Mouse (Mus musculus) liver, postnatal 0 days (tissue): ENCODE results near the gene Alox5. TPM values are rescaled to one million over a fixed set of nuclear protein-coding genes. Genes with fewer than 3 reads are reported as not detected.

Experiments
- ATAC-seq: fragments of 200-750 bp; cut with Nextera tagmentation; 2 replicates; pipeline ENCODE4 v1.8.0; 2017; ENCODE audit warnings: mild to moderate bottlenecking, moderate library complexity
- DNase-seq: peaks from one replicate; pipeline ENCODE4 v3.0.0-alpha.2; 2016
- H3K27ac ChIP-seq: fragments of 300-500 bp; sonication (generic); 2 replicates; pipeline ENCODE4 v1.5.1; 2014; ENCODE audit warnings: antibody characterized with exemption, moderate library complexity, mild to moderate bottlenecking, low read depth
- H3K27me3 ChIP-seq: fragments of 300-500 bp; sonication (generic); 2 replicates; pipeline ENCODE4 v1.6.1; 2014; ENCODE audit warnings: low read length, control low read depth, mixed read lengths; ENCODE audit not compliant: insufficient read depth
- H3K36me3 ChIP-seq: fragments of 300-500 bp; sonication (generic); replicated peaks from 2 replicates; pipeline ENCODE4 v1.6.1; 2014; ENCODE audit warnings: mild to moderate bottlenecking, control low read depth, low read length, moderate library complexity, mixed read lengths; ENCODE audit not compliant: insufficient read depth
- H3K4me1 ChIP-seq: fragments of 300-500 bp; sonication (generic); 2 replicates; pipeline ENCODE4 v1.6.1; 2014; ENCODE audit warnings: antibody characterized with exemption, mild to moderate bottlenecking, control low read depth; ENCODE audit not compliant: insufficient read depth
- H3K4me2 ChIP-seq: fragments of 300-500 bp; sonication (generic); 2 replicates; pipeline ENCODE4 v1.6.1; 2014; ENCODE audit warnings: low read depth, mild to moderate bottlenecking, low read length, moderate library complexity, mixed read lengths
- H3K4me3 ChIP-seq: fragments of 300-500 bp; sonication (generic); 2 replicates; pipeline ENCODE4 v1.5.1; 2014; ENCODE audit warnings: low read depth, low read length
- H3K9ac ChIP-seq: fragments of 300-500 bp; sonication (generic); replicated peaks from 2 replicates; pipeline ENCODE4 v1.6.1; 2014; ENCODE audit warnings: mild to moderate bottlenecking, moderate library complexity
- H3K9me3 ChIP-seq: fragments of 300-500 bp; sonication (generic); 2 replicates; pipeline ENCODE4 v1.6.1; 2016; ENCODE audit warnings: mild to moderate bottlenecking, control low read depth, low read length, mixed read lengths
- CTCF ChIP-seq: sonication (generic); IDR thresholded peaks from 2 replicates; pipeline ENCODE4 v1.5.1; 2016; ENCODE audit warnings: antibody characterized with exemption, low read depth
- EP300 ChIP-seq: IDR thresholded peaks from 2 replicates; pipeline ENCODE4 v1.6.1; 2016; ENCODE audit warnings: antibody characterized with exemption, low read depth, mild to moderate bottlenecking
- WGBS: fragments of 180-500 bp; shearing (Covaris S2); extraction: QIAGEN DNeasy Blood & Tissue Kit; methylation state at CpG from one replicate; pipeline ENCODE4 v1.1.7; 2014; ENCODE audit not compliant: insufficient replicate concordance; 5-methylcytosine and 5-hydroxymethylcytosine counted together
- polyA plus RNA-seq: library from polyadenylated mRNA; unstranded; fragments of >200 nt; fragmentation: Nextera tagmentation; extraction: Ambion mirVana; gene quantifications from 2 replicates; pipeline ENCODE4 v1.2.1, GENCODE M21; 2015

Gene Alox5
- polyA plus RNA-seq, 1 experiment from 2014 or later: 6.6 TPM

GRCm38 (mm10) chr6:116415126-116415676, 45.8 kb downstream of the Alox5 start:
- 0 out of 2 replicates have a peak, but pooled peaks cover 3% of the 10 kb centered on the region for H3K4me1 ChIP-seq
- ATAC-seq (no peak), DNase-seq (no peak)
- peaks cover 6% of the 10 kb centered on the region for H3K36me3 ChIP-seq
- H3K9me3 ChIP-seq: no peaks in the 10 kb centered on the region
- no peak overlapping the region for H3K4me3 ChIP-seq
- 83% methylated on average over 12 of the region's 12 CpGs for WGBS
- TF ChIP-seq EP300 (no peak), CTCF (no peak)
- no peak overlapping the region for H3K4me2 ChIP-seq
- no peak overlapping the region for H3K9ac ChIP-seq
- H3K27ac ChIP-seq: no peak overlapping the region
- no peaks in the 10 kb centered on the region for H3K27me3 ChIP-seq

- no peak for DNase-seq
- H3K9me3 ChIP-seq: no peaks in the 10 kb centered on the region
- no peak overlapping the region for H3K4me3 ChIP-seq
- no peak overlapping the region for H3K27ac ChIP-seq
- H3K4me2 ChIP-seq: no peak overlapping the region
- H3K36me3 ChIP-seq: peaks cover 21% of the 10 kb centered on the region
- TF ChIP-seq CTCF (no peak), EP300 (no peak)
- H3K9ac ChIP-seq: no peak overlapping the region
- no peaks in the 10 kb centered on the region for H3K27me3 ChIP-seq
- no peak for ATAC-seq
- WGBS: 91% methylated on average over 14 of the region's 14 CpGs
- H3K4me1 ChIP-seq: 0 out of 2 replicates have a peak, but pooled peaks cover 3% of the 10 kb centered on the region
Measured at GRCm38 (mm10) chr6:116412546-116413325, 48.2 kb downstream of the Alox5 start.

GRCm38 (mm10) chr6:116411716-116412115, 49.3 kb downstream of the Alox5 start:
- Histone ChIP-seq H3K36me3 (peaks cover 31% of the 10 kb centered on the region), H3K9ac (no peak overlapping the region), H3K4me1 (0 out of 2 replicates have a peak, but pooled peaks cover 3% of the 10 kb centered on the region), H3K4me2 (no peak overlapping the region), H3K4me3 (no peak overlapping the region), H3K9me3 (no peaks in the 10 kb centered on the region), H3K27me3 (no peaks in the 10 kb centered on the region), H3K27ac (no peak overlapping the region)
- WGBS: 89% methylated on average over 3 of the region's 3 CpGs
- TF ChIP-seq EP300 (no peak), CTCF (no peak)
- DNase-seq (no peak), ATAC-seq (no peak)

GRCm38 (mm10) chr6:116410436-116410835, 50.5 kb downstream of the Alox5 start:
- DNase-seq: no peak
- no peak overlapping the region for H3K27ac ChIP-seq
- H3K9ac ChIP-seq: no peak overlapping the region
- no peaks in the 10 kb centered on the region for H3K4me1 ChIP-seq
- H3K4me2 ChIP-seq: no peak overlapping the region
- H3K36me3 ChIP-seq: peaks cover 44% of the 10 kb centered on the region
- no peak overlapping the region for H3K4me3 ChIP-seq
- WGBS: 97% methylated on average over 10 of the region's 10 CpGs
- ATAC-seq: no peak
- H3K9me3 ChIP-seq: no peaks in the 10 kb centered on the region
- TF ChIP-seq EP300 (no peak), CTCF (no peak)
- H3K27me3 ChIP-seq: no peaks in the 10 kb centered on the region

- Histone ChIP-seq H3K9ac (no peak overlapping the region), H3K27ac (no peak overlapping the region), H3K4me2 (no peak overlapping the region), H3K9me3 (no peaks in the 10 kb centered on the region), H3K27me3 (no peaks in the 10 kb centered on the region), H3K4me3 (no peak overlapping the region), H3K36me3 (peaks cover 64% of the 10 kb centered on the region), H3K4me1 (no peaks in the 10 kb centered on the region)
- ATAC-seq: no peak
- WGBS: 73% methylated on average over 6 of the region's 6 CpGs
- no peak for DNase-seq
- TF ChIP-seq EP300: no peak
- TF ChIP-seq CTCF: no peak
Measured at GRCm38 (mm10) chr6:116407956-116408657, 52.9 kb downstream of the Alox5 start.

- peaks cover 73% of the 10 kb centered on the region for H3K36me3 ChIP-seq
- DNase-seq (no peak), ATAC-seq (no peak)
- no peaks in the 10 kb centered on the region for H3K4me1 ChIP-seq
- no peak overlapping the region for H3K4me3 ChIP-seq
- no peak for TF ChIP-seq EP300
- TF ChIP-seq CTCF: no peak
- WGBS: 93% methylated on average over 4 of the region's 4 CpGs
- H3K4me2 ChIP-seq: no peak overlapping the region
- H3K9me3 ChIP-seq: no peaks in the 10 kb centered on the region
- no peak overlapping the region for H3K9ac ChIP-seq
- no peak overlapping the region for H3K27ac ChIP-seq
- H3K27me3 ChIP-seq: no peaks in the 10 kb centered on the region
Measured at GRCm38 (mm10) chr6:116407216-116407615, 53.8 kb downstream of the Alox5 start.
